Mouse (Mus musculus) stomach, embryonic 15.5 days (tissue): Measurements from ENCODE around the gene Abca7. TPM values are rescaled to one million over a fixed set of nuclear protein-coding genes. Genes with fewer than 3 reads are reported as not detected.
"Not testable (repeated sequence)": the region's sequence is repeated elsewhere in the genome, so short reads cannot be mapped to it uniquely, and the experiment has no call there.

Experiments used
- ATAC-seq: fragments of 200-750 bp; cut with Nextera tagmentation; 2 replicates; pipeline ENCODE4 v1.8.0; 2017; ENCODE audit warnings: low read depth, moderate number of reproducible peaks, moderate TSS enrichment; ENCODE audit not compliant: insufficient read depth, low FRiP score
- H3K27ac ChIP-seq: fragments of 300-500 bp; sonication (generic); 2 replicates; pipeline ENCODE4 v1.5.1; 2015; ENCODE audit warnings: mild to moderate bottlenecking, inconsistent platforms
- H3K27me3 ChIP-seq: fragments of 300-500 bp; sonication (generic); replicated peaks from 2 replicates; pipeline ENCODE4 v1.6.1; 2015; ENCODE audit warnings: inconsistent platforms
- H3K36me3 ChIP-seq: fragments of 300-500 bp; sonication (generic); 2 replicates; pipeline ENCODE4 v1.6.1; 2015; ENCODE audit warnings: inconsistent platforms
- H3K4me1 ChIP-seq: fragments of 300-500 bp; sonication (generic); 2 replicates; pipeline ENCODE4 v1.6.1; 2015; ENCODE audit warnings: inconsistent platforms
- H3K4me2 ChIP-seq: fragments of 300-500 bp; sonication (generic); 2 replicates; pipeline ENCODE4 v1.6.1; 2015; ENCODE audit warnings: mild to moderate bottlenecking, inconsistent platforms
- H3K4me3 ChIP-seq: fragments of 300-500 bp; sonication (generic); replicated peaks from 2 replicates; pipeline ENCODE4 v1.5.1; 2015; ENCODE audit warnings: inconsistent platforms
- H3K9ac ChIP-seq: fragments of 300-500 bp; sonication (generic); 2 replicates; pipeline ENCODE4 v1.6.1; 2015; ENCODE audit warnings: inconsistent platforms
- H3K9me3 ChIP-seq: fragments of 300-500 bp; sonication (generic); 2 replicates; pipeline ENCODE4 v1.6.1; 2016; ENCODE audit warnings: inconsistent platforms
- WGBS: fragments of 180-500 bp; shearing (Covaris S2); methylation state at CpG from one replicate; pipeline ENCODE4 v1.1.7; 2015; 5-methylcytosine and 5-hydroxymethylcytosine counted together
- polyA plus RNA-seq: library from polyadenylated mRNA; unstranded; fragments of >200 nt; fragmentation: Nextera tagmentation; extraction: Ambion mirVana; gene quantifications from 2 replicates; pipeline ENCODE4 v1.2.1, GENCODE M21; 2015

The Abca7 gene
- 4.2 and 4.8 TPM in 2 replicates for polyA plus RNA-seq

- WGBS, result under 1% methylated on average over 34 of the region's 34 CpGs
- Histone ChIP-seq H3K36me3 (peaks cover 30% of the 10 kb centered on the region), H3K9ac (peak within 1 kb of the TSS; percentile 34; the same call in 1 of the 2 replicates), H3K4me2 (peak within 1 kb of the TSS; percentile 79), H3K27ac (peak within 1 kb of the TSS; percentile 76), H3K4me3 (peak within 1 kb of the TSS; percentile 58), H3K9me3 (no peaks in the 10 kb centered on the region), H3K27me3 (no peaks in the 10 kb centered on the region), H3K4me1 (peaks cover 11% of the 10 kb centered on the region; the same call in 1 of the 2 replicates)
- ATAC-seq, result peak; percentile 88
These were observed at the start of gene Abca7 for GRCm38 (mm10) chr10:79996272-79997033. TSS of gene Abca7 (plus strand) at chr10:79996494.

- no peaks in the 10 kb centered on the region for H3K9me3 ChIP-seq
- H3K27ac ChIP-seq, result peak overlapping the region; percentile 86
- H3K36me3 ChIP-seq, result peaks cover 34% of the 10 kb centered on the region
- 21% methylated on average over 7 of the region's 7 CpGs for WGBS
- H3K4me2 ChIP-seq, result peak overlapping the region; percentile 40
- H3K4me3 ChIP-seq, result peak overlapping the region; percentile 16
- H3K4me1 ChIP-seq, result peaks cover 42% of the 10 kb centered on the region
- peak overlapping the region; percentile 4; the same call in 1 of the 2 replicates for H3K9ac ChIP-seq
- no peaks in the 10 kb centered on the region for H3K27me3 ChIP-seq
- ATAC-seq, result peak; percentile 41
These were observed 49.5 kb upstream of the Abca7 start for GRCm38 (mm10) chr10:79946752-79947322.

GRCm38 (mm10) chr10:79947502-79947901 is 48.8 kb upstream of the Abca7 start:
- Histone ChIP-seq H3K36me3 (peaks cover 31% of the 10 kb centered on the region), H3K27ac (peak overlapping the region; percentile 86; the same call in 1 of the 2 replicates), H3K27me3 (no peaks in the 10 kb centered on the region), H3K9ac (no peak overlapping the region), H3K9me3 (no peaks in the 10 kb centered on the region), H3K4me1 (peaks cover 42% of the 10 kb centered on the region), H3K4me3 (no peak overlapping the region), H3K4me2 (peak overlapping the region; percentile 40; the same call in 1 of the 2 replicates)
- WGBS, result 50% methylated on average over 6 of the region's 6 CpGs
- ATAC-seq, result no peak

DNA sequence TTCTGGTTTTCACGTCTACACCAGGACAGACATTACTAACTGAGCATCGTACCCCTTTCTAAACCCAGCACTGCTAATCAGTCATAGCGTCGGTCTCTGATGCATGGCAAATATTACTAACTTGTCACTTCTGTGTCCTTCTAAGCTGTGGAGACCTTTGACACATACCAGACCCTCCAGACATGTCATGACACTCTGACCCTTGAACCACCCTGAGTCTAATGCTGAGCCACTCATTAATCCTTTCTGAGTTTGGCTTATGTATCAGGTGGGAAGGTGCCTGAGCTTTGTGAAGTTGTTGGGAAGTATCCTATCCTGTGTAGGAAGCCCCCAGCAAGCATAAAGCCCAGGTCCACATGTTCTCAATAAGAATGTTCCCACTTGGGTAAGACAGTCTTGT is 46.4 kb upstream of the Abca7 start:
- Histone ChIP-seq H3K27me3 (no peaks in the 10 kb centered on the region), H3K27ac (no peak overlapping the region), H3K9ac (no peak overlapping the region), H3K4me1 (peaks cover 28% of the 10 kb centered on the region), H3K4me3 (no peak overlapping the region), H3K4me2 (no peak overlapping the region), H3K36me3 (peaks cover 37% of the 10 kb centered on the region), H3K9me3 (no peaks in the 10 kb centered on the region)
- WGBS, result 72% methylated on average over 4 of the region's 4 CpGs
- ATAC-seq, result no peak

DNA sequence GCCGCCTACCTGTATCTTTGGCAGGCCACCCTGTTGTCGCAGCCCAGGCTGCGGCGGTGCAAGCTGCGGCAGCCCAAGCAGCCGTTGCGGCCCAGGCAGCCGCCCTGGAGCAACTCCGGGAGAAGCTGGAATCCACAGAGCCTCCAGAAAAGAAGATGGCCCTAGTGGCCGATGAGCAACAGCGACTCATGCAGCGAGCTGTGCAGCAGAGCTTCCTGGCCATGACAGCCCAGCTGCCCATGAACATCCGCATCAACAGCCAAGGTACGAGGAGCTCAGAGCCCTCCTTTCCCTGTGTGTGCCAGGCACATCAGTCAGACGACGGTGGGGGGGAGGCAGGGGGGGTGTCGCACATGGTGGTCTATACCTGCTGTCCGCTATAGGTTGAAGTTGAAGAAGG is 45.6 kb upstream of the Abca7 start:
- ATAC-seq, result no peak
- Histone ChIP-seq H3K36me3 (peaks cover 37% of the 10 kb centered on the region), H3K27ac (no peak overlapping the region), H3K4me1 (peaks cover 20% of the 10 kb centered on the region), H3K4me2 (no peak overlapping the region), H3K9ac (no peak overlapping the region), H3K4me3 (no peak overlapping the region), H3K9me3 (no peaks in the 10 kb centered on the region), H3K27me3 (no peaks in the 10 kb centered on the region)
- WGBS, result 84% methylated on average over 18 of the region's 18 CpGs

- peaks cover 5% of the 10 kb centered on the region; the same call in 1 of the 2 replicates for H3K4me1 ChIP-seq
- H3K4me2 ChIP-seq, result no peak overlapping the region
- no peak overlapping the region for H3K27ac ChIP-seq
- H3K9me3 ChIP-seq, result no peaks in the 10 kb centered on the region
- H3K36me3 ChIP-seq, result peaks cover 32% of the 10 kb centered on the region
- H3K4me3 ChIP-seq, result no peak overlapping the region
- WGBS, result 83% methylated on average over 6 of the region's 6 CpGs
- H3K9ac ChIP-seq, result no peak overlapping the region
- no peaks in the 10 kb centered on the region for H3K27me3 ChIP-seq
- ATAC-seq, result no peak
These were observed 42.3 kb upstream of the Abca7 start for GRCm38 (mm10) chr10:79953946-79954345.

- WGBS, result 70% methylated on average over 9 of the region's 9 CpGs
- no peak for ATAC-seq
- Histone ChIP-seq H3K9ac (no peak overlapping the region), H3K4me2 (no peak overlapping the region), H3K9me3 (no peaks in the 10 kb centered on the region), H3K27ac (no peak overlapping the region), H3K36me3 (peaks cover 15% of the 10 kb centered on the region), H3K4me1 (peaks cover 7% of the 10 kb centered on the region), H3K4me3 (no peak overlapping the region), H3K27me3 (no peaks in the 10 kb centered on the region)
These were observed 40.6 kb upstream of the Abca7 start for GRCm38 (mm10) chr10:79955691-79956090.

- Histone ChIP-seq H3K4me1 (peaks cover 15% of the 10 kb centered on the region), H3K4me2 (no peak overlapping the region), H3K36me3 (peaks cover 8% of the 10 kb centered on the region; the same call in 1 of the 2 replicates), H3K27me3 (no peaks in the 10 kb centered on the region), H3K27ac (no peak overlapping the region), H3K9me3 (no peaks in the 10 kb centered on the region), H3K4me3 (no peak overlapping the region), H3K9ac (no peak overlapping the region)
- no peak for ATAC-seq
- 29% methylated on average over 4 of the region's 4 CpGs for WGBS
These were observed 39.6 kb upstream of the Abca7 start for GRCm38 (mm10) chr10:79956643-79957154.

- Histone ChIP-seq H3K36me3 (0 out of 2 replicates have a peak, but pooled peaks cover 10% of the 10 kb centered on the region), H3K9me3 (no peaks in the 10 kb centered on the region), H3K27ac (no peak overlapping the region), H3K4me2 (peak overlapping the region; percentile 43), H3K27me3 (no peaks in the 10 kb centered on the region), H3K9ac (no peak overlapping the region), H3K4me1 (peaks cover 15% of the 10 kb centered on the region), H3K4me3 (no peak overlapping the region)
- WGBS, result 11% methylated on average over 21 of the region's 21 CpGs
- no peak for ATAC-seq
These were observed 38.0 kb upstream of the Abca7 start for GRCm38 (mm10) chr10:79958140-79958816.

DNA sequence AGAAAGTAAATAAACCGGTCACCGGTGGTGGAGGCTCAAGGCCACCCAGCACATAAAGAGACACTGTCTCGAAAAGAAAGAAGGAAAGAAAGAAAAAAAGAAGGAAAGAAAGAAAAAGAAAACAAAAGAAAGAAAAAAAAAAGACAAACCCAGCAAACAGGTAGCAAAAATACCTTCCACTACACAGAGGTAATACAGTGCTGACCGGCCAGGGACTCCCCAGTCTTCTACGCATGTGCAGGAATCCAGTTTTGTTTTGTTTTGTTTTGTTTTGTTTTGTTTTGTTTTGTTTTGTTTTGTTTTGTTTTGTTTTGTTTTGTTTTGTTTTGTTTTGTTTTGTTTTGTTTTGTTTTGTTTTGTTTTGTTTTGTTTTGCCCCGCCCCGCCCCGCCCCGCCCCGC is 36.9 kb upstream of the Abca7 start:
- H3K27ac ChIP-seq, H3K9ac ChIP-seq, ATAC-seq, H3K9me3 ChIP-seq, H3K27me3 ChIP-seq: not testable (repeated sequence)
- 29% methylated on average over 10 of the region's 10 CpGs for WGBS
- H3K4me3 ChIP-seq, result peak overlapping the region; percentile 98; the same call in 1 of the 2 replicates
- H3K4me2 ChIP-seq, result peak overlapping the region; percentile 89; the same call in 1 of the 2 replicates
- peaks cover 15% of the 10 kb centered on the region for H3K4me1 ChIP-seq
- H3K36me3 ChIP-seq, result peaks cover 21% of the 10 kb centered on the region; the same call in 1 of the 2 replicates

DNA sequence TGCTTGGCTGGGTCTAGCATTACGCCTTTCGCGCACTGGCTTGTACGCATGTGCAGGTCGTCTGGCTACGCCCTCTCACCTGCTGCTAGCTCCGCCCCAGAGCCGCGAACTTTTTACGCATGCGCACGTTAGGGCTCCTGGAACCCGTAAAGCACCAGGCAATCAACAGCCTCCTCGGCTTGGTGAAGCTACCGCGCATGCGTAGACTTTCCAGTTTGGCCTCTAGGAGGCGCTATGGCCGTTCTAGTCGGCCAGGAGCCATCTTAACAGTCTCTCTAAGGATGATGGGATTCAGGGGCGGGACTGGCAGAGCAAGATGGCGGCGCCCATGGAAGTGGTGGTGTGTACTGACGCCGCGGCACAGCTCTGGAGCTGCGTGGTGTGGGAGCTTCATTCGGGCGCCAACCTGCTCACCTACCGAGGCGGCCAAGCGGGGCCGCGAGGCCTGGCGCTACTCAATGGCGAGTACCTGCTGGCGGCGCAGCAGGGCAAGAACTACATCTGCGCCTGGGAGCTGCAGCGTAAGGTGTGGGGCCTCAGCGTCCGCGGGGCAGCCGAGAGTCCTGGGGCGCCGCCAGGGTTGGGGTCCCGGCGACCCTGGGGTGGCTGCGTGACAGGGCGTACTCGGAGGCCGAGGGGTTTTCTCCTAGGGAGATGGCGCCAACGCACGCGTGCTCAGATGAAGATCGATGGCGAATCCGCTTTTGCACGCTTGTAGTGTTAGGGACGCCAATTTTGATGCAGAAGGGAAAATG is 36.3 kb upstream of the Abca7 start, which contains the start of gene Wdr18:
TSS of gene Wdr18 (plus strand) at position 306 of the 755 bp plus-strand sequence.
- no peaks in the 10 kb centered on the region for H3K27me3 ChIP-seq
- peaks cover 15% of the 10 kb centered on the region for H3K4me1 ChIP-seq
- peaks cover 27% of the 10 kb centered on the region; the same call in 1 of the 2 replicates for H3K36me3 ChIP-seq
- H3K4me2 ChIP-seq, result peak within 1 kb of the TSS; percentile 89
- peak within 1 kb of the TSS; percentile 67; the same call in 1 of the 2 replicates for H3K27ac ChIP-seq
- WGBS, result under 1% methylated on average over 61 of the region's 61 CpGs
- peak; percentile 94 for ATAC-seq
- H3K9ac ChIP-seq, result peak within 1 kb of the TSS; percentile 77
- H3K4me3 ChIP-seq, result peak within 1 kb of the TSS; percentile 98
- H3K9me3 ChIP-seq, result no peaks in the 10 kb centered on the region
